Comparison of ENCODE assay signal across 1 mouse cellular context in genomic region chr1:33876416-33876815, GRCm38 (mm10).
TF ChIP-seq lines count a peak whose summit lies in the region.

No protein-coding gene starts in this region.

TF ChIP-seq in MEL, 35 proteins besides CTCF, POLR2A, EP300 and RAD21 (continued from another document):
- TF ChIP-seq MEF2A (IDR thresholded peaks at IDR 0.05; ENCODE audit: extremely low read depth, insufficient replicate concordance, low read depth, low read length, poor library complexity, severe bottlenecking) (no peak), E2F4 (IDR thresholded peaks at IDR 0.05; ENCODE audit: borderline replicate concordance, low read depth, low read length) (no peak)
